Mouse (Mus musculus): Measurements from ENCODE around the gene Gpr107. TPM values are rescaled to one million over a fixed set of nuclear protein-coding genes. Genes with fewer than 3 reads are reported as not detected.
"Not testable (repeated sequence)": the region's sequence is repeated elsewhere in the genome, so short reads cannot be mapped to it uniquely, and the experiment has no call there.

Gpr107 gene
- polyA plus RNA-seq, 1 experiment from 2014 or later: 24.1 TPM

- peak; percentile 56 for DNase-seq (ENCODE audit: low spot score)
These were observed 1.4 kb upstream of the Gpr107 start for GRCm38 (mm10) chr2:31150762-31151161.

- no peak for DNase-seq (ENCODE audit: low spot score)
These were observed 4.7 kb downstream of the Gpr107 start for GRCm38 (mm10) chr2:31156846-31157245.

- DNase-seq (ENCODE audit: low spot score): no peak
These were observed 8.2 kb downstream of the Gpr107 start for GRCm38 (mm10) chr2:31160147-31160920.

- no peak for DNase-seq (ENCODE audit: low spot score)
These were observed 9.5 kb downstream of the Gpr107 start for GRCm38 (mm10) chr2:31161620-31162019.

GRCm38 (mm10) chr2:31163361-31164118 lies 11.4 kb downstream of the Gpr107 start:
- DNase-seq (ENCODE audit: low spot score): no peak

GRCm38 (mm10) chr2:31164841-31165455 lies 12.8 kb downstream of the Gpr107 start:
- no peak for DNase-seq (ENCODE audit: low spot score)

- no peak for DNase-seq (ENCODE audit: low spot score)
These were observed 13.4 kb downstream of the Gpr107 start for GRCm38 (mm10) chr2:31165529-31165928.

GRCm38 (mm10) chr2:31167571-31167970 lies 15.5 kb downstream of the Gpr107 start:
- DNase-seq (ENCODE audit: low spot score): not testable (repeated sequence)

GRCm38 (mm10) chr2:31169001-31169400 lies 16.9 kb downstream of the Gpr107 start:
- DNase-seq (ENCODE audit: low spot score): no peak

GRCm38 (mm10) chr2:31170164-31170563 lies 18.0 kb downstream of the Gpr107 start:
- DNase-seq (ENCODE audit: low spot score): no peak

GRCm38 (mm10) chr2:31172001-31172400 lies 19.9 kb downstream of the Gpr107 start:
- DNase-seq (ENCODE audit: low spot score): peak; percentile 73

- DNase-seq (ENCODE audit: low spot score): no peak
These were observed 20.4 kb downstream of the Gpr107 start for GRCm38 (mm10) chr2:31172536-31172935.

- DNase-seq (ENCODE audit: low spot score): peak; percentile 18
These were observed 21.2 kb downstream of the Gpr107 start for GRCm38 (mm10) chr2:31173290-31173689.

- DNase-seq (ENCODE audit: low spot score): not testable (repeated sequence)
These were observed 26.5 kb downstream of the Gpr107 start for GRCm38 (mm10) chr2:31178593-31178992.

GRCm38 (mm10) chr2:31179471-31179870 lies 27.4 kb downstream of the Gpr107 start:
- peak; percentile 68 for DNase-seq (ENCODE audit: low spot score)

- DNase-seq (ENCODE audit: low spot score): no peak
These were observed 28.0 kb downstream of the Gpr107 start for GRCm38 (mm10) chr2:31180081-31180551.

- DNase-seq (ENCODE audit: low spot score): no peak
These were observed 30.7 kb downstream of the Gpr107 start for GRCm38 (mm10) chr2:31182786-31183330.

- peak; percentile 34 for DNase-seq (ENCODE audit: low spot score)
These were observed 31.7 kb downstream of the Gpr107 start for GRCm38 (mm10) chr2:31183830-31184229.

- no peak for DNase-seq (ENCODE audit: low spot score)
These were observed 36.6 kb downstream of the Gpr107 start for GRCm38 (mm10) chr2:31188691-31189090.

GRCm38 (mm10) chr2:31189654-31190053 lies 37.5 kb downstream of the Gpr107 start:
- DNase-seq (ENCODE audit: low spot score): no peak

- DNase-seq (ENCODE audit: low spot score): no peak
These were observed 39.6 kb downstream of the Gpr107 start for GRCm38 (mm10) chr2:31191765-31192164.
